Mouse (Mus musculus) embryonic fibroblast, embryonic 13.5 days (primary cell): ENCODE results near the gene Psmd3.
"Not testable (repeated sequence)": the region's sequence is repeated elsewhere in the genome, so short reads cannot be mapped to it uniquely, and the experiment has no call there.

Source experiments
- CTCF ChIP-seq: IDR thresholded peaks from 2 replicates; pipeline ENCODE4 v1.5.1; 2011; ENCODE audit warnings: mild to moderate bottlenecking, control low read depth, low read length, moderate library complexity, borderline replicate concordance; ENCODE audit not compliant: insufficient read depth
- POLR2A ChIP-seq: IDR thresholded peaks from 2 replicates; pipeline ENCODE4 v1.6.1; 2011; ENCODE audit warnings: low read depth, mild to moderate bottlenecking, control low read depth, low read length, moderate library complexity

- TF ChIP-seq POLR2A, CTCF: not testable (repeated sequence)
These were observed 27.3 kb upstream of the Psmd3 start for GRCm38 (mm10) chr11:98655076-98655475.
